Mouse (Mus musculus): ENCODE results near the gene Best1.

The Best1 gene

DNA sequence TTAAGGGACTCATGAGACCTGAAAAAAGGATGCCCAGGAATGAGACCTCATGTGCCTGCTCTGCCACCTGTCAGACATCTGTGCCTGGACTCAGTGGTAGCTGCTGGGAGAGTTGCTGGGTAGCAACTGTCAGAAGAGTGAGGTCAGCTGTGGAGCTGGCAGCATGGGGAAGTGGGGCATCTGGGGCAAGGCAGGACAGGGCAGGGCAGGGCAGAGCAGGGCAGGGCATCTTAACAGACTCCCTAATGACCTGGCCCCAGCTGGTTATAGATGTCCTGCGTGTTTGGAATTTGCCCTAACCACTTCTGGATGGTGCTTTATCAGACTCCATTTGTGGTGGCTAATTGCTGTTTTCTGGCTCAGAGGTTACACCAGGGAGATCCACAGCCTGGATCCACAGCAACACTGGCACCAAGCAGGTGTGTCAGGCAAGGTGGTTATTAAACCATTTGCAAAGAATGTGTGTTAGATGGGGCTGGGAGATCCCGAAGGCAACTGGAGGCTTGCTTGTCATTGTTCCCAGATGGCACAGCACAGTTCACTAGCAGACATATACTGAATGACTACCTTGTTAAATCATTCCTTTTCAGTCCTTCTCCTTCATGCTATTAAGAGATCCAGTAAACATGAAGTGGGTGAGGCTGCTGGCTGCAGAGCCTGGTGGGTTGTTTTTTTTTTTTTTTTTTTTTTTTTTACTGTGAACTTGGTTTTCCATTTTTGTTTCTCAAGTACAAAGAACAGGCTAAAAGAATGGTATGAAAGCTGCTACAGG is 35.2 kb downstream of the Best1 start:
- in situ Hi-C loops (cut with MboI) = no loop called here

DNA sequence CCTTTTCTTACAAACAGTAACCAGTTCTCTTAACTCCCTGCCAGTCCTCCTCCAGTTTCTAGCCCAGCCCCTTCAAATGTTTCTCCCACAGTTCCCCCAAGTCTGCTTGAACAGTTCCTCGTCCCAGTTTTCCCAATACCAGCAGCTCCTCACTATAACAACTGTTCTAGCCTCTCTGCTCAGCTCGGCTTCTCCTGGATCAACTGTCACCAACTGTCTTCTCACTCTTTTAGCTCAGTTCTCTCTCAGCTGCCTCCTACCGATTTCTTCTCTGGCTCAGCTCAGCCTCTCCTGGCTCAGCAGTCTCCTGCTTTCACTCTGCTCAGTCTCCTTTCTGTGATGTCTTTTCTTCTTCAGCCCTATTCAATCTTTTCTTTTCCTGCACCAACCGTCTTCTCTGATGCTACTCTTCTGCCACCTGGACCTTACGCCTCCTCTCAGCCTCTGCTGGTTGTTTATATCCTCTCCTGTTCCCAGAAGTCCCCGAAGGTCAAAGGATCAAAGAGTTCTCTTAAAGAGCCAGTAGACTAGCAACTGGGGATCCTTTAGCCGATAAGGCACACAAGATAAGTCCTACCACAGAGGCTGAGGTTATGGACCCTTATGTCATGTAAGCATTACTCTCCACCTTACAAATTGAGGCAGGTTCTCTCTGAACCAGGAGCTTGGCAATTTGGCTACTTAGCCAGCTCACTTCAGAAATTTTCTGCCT is 37.1 kb downstream of the Best1 start:
- in situ Hi-C loops (cut with MboI) = no loop called here

DNA sequence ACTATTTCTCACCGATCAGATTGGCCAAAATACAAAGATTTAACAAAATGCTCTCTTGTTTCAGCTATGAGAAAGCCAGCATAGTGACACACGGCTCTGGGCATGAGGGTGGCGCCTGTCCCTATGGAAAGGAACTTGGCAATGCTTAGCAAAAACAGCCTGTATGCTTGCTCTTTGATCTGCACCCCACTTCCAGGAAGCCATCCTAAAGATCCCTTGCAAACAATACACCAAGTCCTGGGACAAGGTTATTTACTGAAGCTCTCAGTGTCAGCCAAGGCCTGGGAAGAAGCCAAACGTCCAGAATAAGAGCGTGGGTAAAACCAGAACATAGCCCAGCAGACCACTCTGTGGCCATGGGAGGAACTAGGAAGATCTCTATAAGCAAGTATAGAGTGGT is 40.7 kb downstream of the Best1 start:
- in situ Hi-C loops (cut with MboI) = no loop called here

DNA sequence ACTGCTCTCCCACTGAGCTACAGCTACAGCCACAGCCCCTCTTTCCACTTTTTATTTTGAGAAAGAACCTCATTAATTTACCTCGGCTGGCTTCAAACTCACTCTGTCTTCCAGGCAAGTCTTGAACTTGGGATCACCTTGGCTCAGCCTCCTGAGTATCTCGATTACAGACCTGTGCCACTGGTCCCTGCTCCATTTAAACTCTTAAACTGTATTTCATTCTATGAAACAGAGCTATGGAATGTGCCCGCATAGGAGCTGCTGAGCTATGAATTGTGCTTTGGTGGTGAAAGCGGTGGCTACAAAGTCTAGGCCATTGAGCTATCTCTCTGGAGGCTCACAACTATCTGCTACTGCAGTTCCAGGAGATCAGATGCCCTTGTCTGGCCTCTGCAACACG is 43.5 kb downstream of the Best1 start:
- in situ Hi-C loops (cut with MboI) = no loop called here

DNA sequence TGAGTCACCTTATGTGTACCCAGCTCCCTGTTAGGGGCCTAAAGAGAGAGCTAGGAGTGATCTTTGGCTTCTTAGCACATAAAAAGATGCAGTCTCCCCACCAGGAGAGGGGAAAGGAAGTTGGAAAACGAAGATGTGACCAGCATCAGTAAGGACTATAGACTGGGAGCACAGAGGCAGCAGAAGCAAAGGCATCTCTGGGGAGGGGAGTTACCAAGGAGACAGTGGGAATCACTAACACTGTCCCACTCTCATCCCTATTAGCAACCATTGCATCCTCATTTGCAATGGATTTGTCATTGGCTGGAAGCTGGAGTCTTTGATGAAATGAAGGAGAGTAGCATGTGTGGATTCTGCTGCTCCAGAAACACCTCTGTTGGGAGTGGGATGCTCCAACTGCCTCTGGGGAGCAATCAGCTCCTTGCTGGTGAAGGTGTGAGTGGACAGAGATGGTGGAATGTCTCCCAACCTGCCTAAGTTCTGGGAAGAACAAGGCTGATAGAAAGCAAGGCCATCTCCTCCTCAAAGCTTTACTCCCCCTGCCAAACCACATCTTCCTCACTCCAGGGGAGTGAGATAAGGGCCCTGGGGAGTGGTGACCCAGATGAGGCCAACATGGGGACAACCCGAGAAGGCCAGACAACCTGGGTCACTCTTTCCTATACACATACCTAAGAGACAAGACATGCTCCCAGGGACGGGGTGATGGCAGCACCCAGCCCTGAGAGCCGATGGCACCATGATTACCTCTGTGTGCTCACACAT is 44.6 kb downstream of the Best1 start:
- in situ Hi-C loops (cut with MboI) = no loop called here

DNA sequence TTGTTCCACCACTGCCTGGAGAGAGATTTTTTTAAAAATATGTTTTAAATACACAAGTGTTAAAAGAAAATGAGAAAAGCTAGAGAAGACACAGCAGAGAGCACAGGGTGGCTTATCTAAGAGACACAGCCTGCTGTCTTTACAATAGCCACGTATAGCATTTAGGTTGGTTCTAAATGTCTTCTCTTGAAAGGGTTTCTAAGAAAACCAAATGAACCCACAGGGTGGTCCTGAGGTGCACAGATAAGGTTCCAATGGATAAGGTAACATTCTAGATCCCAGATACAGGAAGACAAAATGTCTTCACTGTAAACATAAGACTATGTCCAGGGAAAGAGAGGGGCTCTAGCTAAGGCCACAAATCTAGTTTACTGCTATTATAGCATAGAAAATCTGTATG is 46.0 kb downstream of the Best1 start:
- in situ Hi-C loops (cut with MboI) = no loop called here

DNA sequence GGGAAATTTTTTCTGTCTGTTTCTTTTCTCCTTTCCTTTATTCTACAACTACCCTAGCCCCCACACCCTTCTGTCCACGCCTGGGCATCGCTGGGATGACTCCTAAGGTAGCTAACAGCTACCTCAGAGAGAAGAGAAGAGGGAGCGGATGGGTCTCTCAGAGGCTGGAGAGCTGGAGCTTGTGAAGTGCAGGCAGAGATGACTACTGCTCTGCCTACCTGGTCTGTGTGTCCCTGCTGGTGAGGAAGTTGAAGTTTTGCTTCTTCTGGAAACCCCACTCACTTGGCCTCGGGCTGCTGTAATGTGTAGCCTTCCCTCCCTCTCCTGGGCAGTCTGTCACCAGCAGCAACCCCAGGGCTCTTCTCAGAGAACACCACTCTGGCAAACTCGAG is 46.6 kb downstream of the Best1 start:
- in situ Hi-C loops (cut with MboI) = no loop called here

DNA sequence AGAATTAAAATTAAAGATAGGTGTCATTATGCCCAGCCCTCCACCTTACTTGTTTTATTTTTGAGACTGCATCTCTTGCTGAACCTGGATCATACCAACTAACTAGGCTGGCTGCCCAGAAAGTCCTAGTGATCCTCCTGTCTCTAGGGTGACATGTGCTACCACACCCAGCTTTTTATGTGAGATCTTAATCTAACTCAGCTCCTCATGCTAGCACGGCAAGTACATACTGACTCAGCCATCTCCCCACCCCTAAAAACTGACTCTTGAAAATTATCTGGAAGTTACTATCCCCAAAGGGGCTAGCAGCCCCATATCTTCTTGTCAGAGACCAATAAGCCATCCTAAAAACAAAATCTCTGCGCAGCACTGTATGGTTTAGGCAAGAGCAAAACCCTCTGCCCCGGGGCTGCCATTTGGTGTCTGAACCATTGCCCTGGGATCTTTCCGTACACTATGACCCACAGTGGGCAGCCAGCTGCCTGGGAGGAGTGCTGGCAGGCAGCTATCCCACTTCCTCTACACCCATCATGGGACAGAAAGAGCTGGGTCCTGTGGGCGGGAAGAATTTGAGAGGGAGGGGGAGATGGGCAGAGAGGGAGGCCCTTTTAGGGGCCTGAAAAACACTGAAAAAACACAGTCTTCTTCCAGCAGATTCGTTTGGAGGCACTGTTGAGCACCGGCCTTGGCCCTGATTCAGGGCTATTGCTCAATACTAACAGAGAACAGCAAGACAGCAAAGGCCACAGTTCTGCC is 47.2 kb downstream of the Best1 start:
- in situ Hi-C loops (cut with MboI) = no loop called here

DNA sequence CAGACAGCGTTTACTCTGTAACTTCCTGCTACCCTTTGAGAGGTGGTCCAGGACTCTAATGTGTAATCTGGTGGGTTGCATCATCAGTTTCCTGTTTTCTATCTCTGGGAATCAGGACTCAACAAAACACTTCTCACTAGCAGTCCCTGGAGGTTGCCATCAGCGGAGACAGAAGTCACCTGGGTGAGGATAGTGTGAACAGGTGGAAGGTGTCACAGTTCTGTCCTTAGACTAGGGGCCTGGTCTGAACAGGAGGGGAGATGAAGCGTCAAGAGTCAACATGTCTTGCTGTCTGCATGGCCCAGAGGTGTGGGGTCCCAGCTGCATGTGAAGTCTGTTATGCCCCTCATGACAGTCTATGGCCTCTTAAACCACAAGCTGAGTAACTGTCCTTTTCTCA is 48.5 kb downstream of the Best1 start:
- in situ Hi-C loops (cut with MboI) = no loop called here

DNA sequence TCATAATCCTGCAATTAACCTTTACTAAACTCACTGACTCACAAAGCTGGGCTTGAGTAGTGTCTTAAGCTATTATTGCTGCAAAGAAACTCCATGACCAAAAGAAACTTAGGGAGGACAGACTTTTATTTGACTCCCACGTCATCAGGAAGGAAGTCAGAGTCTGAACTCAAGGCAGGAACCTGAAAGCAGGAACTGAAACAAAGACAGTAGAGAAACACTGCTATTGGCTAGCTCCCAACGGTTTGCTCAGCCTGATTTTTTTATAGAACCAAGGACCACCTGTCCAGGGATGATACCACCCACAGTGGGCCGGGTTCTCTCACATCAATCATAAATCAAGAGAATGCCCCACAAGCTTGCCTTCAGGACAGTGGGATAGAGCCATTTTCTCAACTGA is 49.0 kb downstream of the Best1 start:
- in situ Hi-C loops (cut with MboI) = no loop called here

DNA sequence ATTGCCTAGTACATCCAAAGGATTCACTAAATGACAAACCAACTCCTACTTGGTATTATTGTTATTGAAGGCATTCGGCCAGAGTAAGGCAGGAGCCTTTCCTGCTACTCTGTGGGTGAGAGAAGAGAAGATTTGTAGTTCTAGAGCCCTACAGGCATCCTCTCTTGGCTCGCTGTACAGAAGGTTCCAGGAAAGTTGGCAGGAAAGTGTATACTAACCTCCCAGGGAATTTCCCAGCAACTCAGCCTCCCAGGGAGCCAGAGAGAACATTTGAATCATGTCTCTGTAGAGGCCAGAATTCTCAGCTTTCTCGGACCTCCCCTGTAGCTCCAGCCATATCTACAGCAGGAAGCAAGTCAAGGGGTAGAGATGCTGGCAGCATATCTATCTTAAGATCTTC is 54.4 kb downstream of the Best1 start:
- in situ Hi-C loops (cut with MboI) = no loop called here

DNA sequence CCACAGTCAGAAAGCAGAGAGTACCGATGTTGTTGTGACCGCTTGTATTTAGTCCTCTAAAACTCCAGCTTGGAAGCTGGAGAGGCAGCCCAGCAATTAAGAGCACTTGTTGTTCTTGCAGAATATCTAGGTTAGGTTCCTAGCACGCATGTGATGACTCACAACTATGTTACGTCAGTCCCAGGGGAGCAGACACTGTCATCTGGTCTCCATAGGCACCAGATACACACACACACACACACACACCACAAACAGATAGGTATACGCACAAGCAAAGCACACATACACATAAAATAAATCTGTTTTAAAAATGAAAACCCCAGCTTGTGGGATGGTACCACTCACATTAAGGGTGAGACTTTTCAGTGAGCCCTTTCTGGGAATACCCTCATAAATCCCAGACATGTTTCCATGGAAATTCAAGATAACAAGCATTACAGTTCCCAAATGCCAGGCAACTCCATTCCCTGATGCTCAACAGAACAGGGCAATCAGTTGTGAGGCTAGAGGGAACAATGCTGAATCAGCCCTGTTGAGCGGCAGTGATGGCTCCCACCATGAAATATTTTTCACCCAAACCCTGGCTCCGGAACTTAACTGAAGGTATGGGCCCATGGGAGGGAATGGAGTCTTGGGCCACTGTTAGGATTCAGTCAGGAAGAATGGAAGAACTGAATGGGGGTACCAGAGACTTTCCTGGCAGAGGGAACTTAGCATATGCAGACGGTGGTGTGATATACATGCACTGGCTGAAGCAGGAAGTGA is 55.5 kb downstream of the Best1 start:
- in situ Hi-C loops (cut with MboI) = no loop called here

DNA sequence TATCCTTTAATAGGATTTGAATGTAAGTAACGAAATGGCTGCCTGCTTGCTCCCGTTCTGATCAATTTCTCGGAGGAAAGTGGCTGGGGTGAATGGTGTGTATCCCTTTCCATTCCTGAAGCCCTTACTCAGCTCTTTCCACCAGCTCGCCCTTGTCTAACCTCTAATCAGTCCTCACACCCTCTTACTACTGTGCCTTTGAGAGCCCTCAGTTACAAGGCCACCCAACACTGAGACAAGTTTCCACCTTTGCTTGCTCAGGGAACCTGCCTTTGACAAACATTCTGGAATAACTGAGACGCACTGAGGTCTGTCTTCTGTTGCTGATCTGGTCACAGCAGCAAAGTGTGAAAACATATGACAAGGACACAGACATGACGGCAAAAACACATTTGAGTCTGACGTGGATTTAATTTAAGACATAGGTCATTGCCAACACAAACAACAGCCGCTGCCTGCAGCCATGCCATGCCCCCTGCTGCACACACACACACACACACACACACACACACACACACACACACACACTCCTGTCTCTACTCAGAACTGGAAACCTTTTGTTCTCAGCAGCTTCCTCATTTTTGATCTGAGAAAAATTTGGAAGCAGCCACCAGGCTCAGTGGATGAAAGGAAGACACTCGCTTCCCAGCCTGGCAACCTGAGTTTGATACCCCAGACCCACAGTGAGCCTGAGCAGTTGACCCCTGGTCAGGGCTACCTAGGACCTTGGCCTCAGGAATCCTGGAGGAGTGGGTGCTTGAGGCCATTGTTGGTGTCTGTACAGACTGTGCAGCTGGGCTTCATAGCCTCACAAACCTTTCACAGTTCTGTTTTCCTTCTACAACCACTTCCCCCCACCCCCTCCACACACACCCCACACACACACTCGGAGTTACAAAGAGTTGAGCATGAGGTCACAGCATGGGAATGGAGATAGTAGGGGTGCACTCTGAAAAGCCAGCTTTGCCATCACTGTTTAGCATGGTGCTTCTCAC is 58.6 kb downstream of the Best1 start:
- in situ Hi-C loops (cut with MboI) = no loop called here

DNA sequence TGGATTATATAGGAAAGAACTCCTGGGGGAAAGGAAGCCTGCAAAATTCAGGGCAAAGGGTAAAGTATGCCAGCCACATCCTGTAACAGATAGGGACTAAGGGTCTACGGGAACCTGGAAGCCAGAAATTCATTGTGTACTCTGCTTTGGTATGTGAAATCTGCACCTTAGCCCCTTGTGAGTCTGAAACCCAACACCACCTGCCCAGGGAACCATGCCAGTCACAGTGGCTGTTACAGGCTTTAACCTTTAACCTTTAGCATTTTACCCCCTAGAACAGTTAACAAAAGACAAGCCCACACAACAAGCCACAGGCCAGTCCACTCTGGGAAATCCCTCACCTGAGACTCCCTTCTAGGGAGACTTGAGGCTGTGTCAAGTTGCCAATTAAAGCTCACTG is 59.6 kb downstream of the Best1 start:
- in situ Hi-C loops (cut with MboI) = no loop called here

DNA sequence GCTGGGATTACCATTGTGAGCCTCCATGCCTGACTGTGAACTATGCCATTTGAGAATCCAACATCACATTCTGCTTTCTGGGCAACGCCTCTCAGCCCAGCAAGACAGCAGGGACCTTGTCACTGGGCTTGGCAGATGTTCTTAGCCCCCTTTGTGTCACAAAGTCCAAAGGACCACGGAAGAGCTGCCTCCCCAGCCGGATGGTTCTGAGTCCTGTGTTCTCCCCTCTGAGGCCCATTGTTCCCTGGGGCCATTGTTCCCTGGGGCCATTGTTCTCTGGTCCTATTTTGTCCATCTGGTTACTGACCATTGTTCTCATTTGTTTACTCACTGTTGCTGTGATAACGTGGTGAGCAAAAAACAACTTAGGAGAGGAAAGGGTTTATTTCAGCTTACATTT is 60.5 kb downstream of the Best1 start:
- in situ Hi-C loops (cut with MboI) = no loop called here

DNA sequence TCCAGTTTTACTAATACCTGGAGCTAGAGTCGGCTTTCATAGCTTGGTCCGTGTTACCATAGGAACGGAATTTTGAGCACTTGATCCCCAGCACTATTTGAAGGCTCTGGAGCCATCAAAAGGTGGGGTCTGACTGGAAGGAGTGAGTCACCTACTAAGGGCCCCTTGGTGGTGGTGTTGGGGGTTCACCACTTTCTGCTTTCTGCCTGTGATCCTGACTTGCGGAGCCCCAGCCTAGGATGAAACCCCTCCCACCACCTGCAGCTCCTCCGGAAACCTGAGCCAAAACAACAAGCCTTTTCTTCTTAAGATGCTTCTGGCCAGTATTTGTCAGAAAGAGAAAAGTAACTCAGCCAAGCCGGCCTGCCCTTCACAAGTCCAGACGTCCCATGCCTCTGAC is 61.6 kb downstream of the Best1 start:
- in situ Hi-C loops (cut with MboI) = no loop called here

DNA sequence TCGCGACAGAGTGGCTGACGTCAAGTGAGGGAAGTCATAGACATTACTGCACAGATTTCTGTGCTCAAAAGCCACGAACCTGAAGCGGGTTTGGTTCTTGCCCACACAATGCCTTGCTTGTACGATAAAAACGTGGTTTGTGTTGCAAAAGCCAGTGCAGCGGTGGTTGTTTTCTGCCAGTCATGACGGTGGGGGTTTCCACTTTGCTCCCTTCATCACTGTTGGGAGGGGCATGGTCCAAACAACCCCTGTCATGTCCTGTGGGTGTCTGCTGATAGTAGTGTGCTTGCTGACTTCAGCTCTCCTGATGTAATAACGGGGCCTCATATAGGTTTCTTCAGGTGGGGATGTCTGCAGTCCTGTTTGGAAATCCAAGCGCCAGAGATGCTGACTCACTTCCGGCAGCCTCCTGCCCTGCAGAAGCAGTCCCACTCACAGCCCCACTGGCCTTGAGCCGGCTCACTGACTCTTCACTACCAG is 62.6 kb downstream of the Best1 start:
- in situ Hi-C loops (cut with MboI) = no loop called here

DNA sequence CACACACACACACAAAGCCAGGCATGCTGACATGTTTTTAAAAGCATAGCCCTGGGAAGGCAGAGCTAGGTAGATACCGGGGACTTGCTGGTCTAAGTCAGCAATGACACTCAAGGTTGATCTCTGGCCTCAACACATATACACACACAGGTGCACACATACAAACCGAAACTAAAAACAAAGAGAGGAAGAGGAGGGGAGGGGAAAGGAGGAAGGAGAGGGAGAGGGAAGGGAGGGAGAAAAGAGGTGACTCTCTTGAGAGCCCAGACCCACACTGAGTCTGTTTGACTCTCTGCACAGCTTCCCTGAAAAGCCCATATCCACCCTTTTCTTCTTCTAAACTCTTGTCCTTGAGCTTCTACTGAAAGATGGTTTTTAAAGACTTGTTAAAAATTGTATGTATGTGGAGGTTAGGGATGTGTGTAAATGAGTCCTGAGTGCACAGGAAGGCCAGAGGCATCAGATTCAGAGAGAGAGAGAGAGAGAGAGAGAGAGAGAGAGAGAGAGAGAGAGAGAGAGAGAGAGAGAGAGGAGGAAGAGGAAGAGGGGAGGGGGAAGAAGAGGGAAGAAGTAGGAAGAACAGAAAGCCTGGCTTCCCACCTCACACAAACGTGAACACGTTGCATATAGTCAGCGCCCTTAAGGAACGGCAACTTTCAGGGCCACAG is 63.1 kb downstream of the Best1 start:
- in situ Hi-C loops (cut with MboI) = no loop called here

DNA sequence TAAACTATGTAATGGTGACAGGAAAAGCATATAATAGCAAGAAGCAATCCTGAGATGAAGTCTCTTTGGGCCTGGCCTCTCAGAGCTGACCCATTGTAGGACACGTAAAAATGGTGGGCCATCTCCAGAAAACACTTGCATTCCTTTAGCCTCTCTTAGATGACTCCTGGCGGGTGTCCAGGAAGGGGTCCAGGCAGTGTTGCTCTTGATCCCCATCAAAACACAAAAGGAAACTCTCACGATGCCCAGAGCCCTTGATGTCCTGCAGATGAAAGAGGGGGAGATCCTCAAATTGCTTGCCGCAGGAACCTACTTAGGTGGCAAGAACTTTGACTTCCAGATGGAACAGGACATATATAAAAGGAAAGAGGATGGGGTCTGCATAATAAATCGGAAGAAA is 64.0 kb downstream of the Best1 start:
- in situ Hi-C loops (cut with MboI) = no loop called here

DNA sequence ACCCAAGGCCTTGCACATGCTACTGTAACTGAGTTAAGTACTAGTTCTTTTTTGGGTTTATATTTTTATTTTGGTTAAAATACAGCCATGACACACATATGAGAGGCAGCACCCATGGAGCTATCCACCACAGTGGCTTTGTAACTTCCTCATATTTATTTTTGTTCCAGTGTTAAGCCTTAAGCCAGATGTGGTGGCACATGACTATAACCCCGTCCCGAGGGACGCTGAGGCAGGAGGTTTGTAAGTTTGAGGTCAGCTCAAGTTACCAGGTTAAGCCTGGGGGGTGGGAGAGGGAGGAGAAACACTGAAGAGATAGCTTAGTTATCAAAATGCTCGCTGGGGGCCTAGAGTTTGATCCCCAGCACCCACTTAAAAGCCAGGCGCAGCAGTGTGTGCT is 64.9 kb downstream of the Best1 start:
- in situ Hi-C loops (cut with MboI) = no loop called here
